Mouse (Mus musculus) liver, postnatal 0 days (tissue): ENCODE results near the gene Defb39.

Experiments used
- CTCF ChIP-seq: sonication (generic); IDR thresholded peaks from 2 replicates; pipeline ENCODE4 v1.5.1; 2016; ENCODE audit warnings: antibody characterized with exemption, low read depth
- EP300 ChIP-seq: IDR thresholded peaks from 2 replicates; pipeline ENCODE4 v1.6.1; 2016; ENCODE audit warnings: antibody characterized with exemption, low read depth, mild to moderate bottlenecking

GRCm38 (mm10) chr8:19066013-19066412 is 1.4 kb upstream of the Defb39 start:
- TF ChIP-seq CTCF (no peak), EP300 (no peak)
